Mouse (Mus musculus): ENCODE measurements at regions not wholly inside any gene's neighbourhood (a gene's known extent, or its start where the extent isn't known, plus 50 kb on each side); places are given as distances from the start of the nearest gene placed in this dataset.

GRCm38 (mm10) chr3:60742232-60742631, 260.4 kb upstream of the P2ry1 start:
- TF ChIP-seq CTCF (IDR thresholded peaks at IDR 0.05; ENCODE audit: extremely low read depth, insufficient read depth, insufficient read length, insufficient replicate concordance) (no peak), POLR2A (IDR thresholded peaks at IDR 0.05; ENCODE audit: low read depth, low read length) (no peak)
- Histone ChIP-seq H3K4me3 (ENCODE audit: extremely low read depth, insufficient read depth, insufficient read length) (no peak overlapping the region), H3K36me3 (ENCODE audit: control insufficient read depth, insufficient read depth, low read length) (no peaks in the 10 kb centered on the region), H3K4me1 (ENCODE audit: control insufficient read depth, insufficient read depth, insufficient read length) (no peaks in the 10 kb centered on the region), H3K27me3 (ENCODE audit: control insufficient read depth, insufficient read depth, low read length) (no peaks in the 10 kb centered on the region), H3K27ac (ENCODE audit: insufficient read depth, low read length) (no peak overlapping the region)
- WGBS: 73% methylated on average over 2 of the region's 2 CpGs
- no peak for DNase-seq (ENCODE audit: low read depth in 1 of 2, low spot score in 2 of 2)

DNA sequence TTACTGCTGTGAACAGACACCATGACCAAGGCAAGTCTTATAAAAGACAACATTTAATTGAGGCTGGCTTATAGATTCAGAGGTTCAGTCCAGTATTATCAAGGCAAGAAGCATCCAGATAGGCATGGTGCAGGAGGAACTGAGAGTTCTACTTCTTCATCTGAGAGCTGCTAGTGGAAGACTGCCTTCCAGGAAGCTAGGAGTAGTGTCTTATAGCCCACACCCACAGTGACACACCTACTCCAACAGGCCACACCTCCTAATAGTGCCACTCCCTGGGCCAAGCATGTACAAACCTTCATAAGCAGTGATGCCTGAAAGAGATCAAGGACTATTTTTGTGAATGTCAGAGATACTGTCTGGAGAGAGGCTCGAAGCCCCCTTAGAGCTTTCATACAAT, 257.5 kb upstream of the P2ry1 start:
- Histone ChIP-seq H3K27me3 (ENCODE audit: control insufficient read depth, insufficient read depth, low read length) (no peaks in the 10 kb centered on the region), H3K4me3 (ENCODE audit: extremely low read depth, insufficient read depth, insufficient read length) (no peak overlapping the region), H3K4me1 (ENCODE audit: control insufficient read depth, insufficient read depth, insufficient read length) (no peaks in the 10 kb centered on the region), H3K36me3 (ENCODE audit: control insufficient read depth, insufficient read depth, low read length) (no peaks in the 10 kb centered on the region), H3K27ac (ENCODE audit: insufficient read depth, low read length) (no peak overlapping the region)
- DNase-seq (ENCODE audit: low read depth in 1 of 2, low spot score in 2 of 2): no peak
- TF ChIP-seq CTCF (IDR thresholded peaks at IDR 0.05; ENCODE audit: extremely low read depth, insufficient read depth, insufficient read length, insufficient replicate concordance): no peak
- TF ChIP-seq POLR2A (IDR thresholded peaks at IDR 0.05; ENCODE audit: low read depth, low read length): no peak
- 88% methylated on average over 1 of the region's 1 CpGs for WGBS

- no peaks in the 10 kb centered on the region for H3K36me3 ChIP-seq (ENCODE audit: control insufficient read depth, insufficient read depth, low read length)
- no peak for DNase-seq (ENCODE audit: low read depth in 1 of 2, low spot score in 2 of 2)
- no peaks in the 10 kb centered on the region for H3K27me3 ChIP-seq (ENCODE audit: control insufficient read depth, insufficient read depth, low read length)
- TF ChIP-seq POLR2A (IDR thresholded peaks at IDR 0.05; ENCODE audit: low read depth, low read length): no peak
- no peak for TF ChIP-seq CTCF (IDR thresholded peaks at IDR 0.05; ENCODE audit: extremely low read depth, insufficient read depth, insufficient read length, insufficient replicate concordance)
- H3K4me1 ChIP-seq (ENCODE audit: control insufficient read depth, insufficient read depth, insufficient read length): no peaks in the 10 kb centered on the region
- no peak overlapping the region for H3K27ac ChIP-seq (ENCODE audit: insufficient read depth, low read length)
- H3K4me3 ChIP-seq (ENCODE audit: extremely low read depth, insufficient read depth, insufficient read length): no peak overlapping the region
- WGBS: 83% methylated on average over 2 of the region's 2 CpGs
Measured at GRCm38 (mm10) chr3:60758568-60758967, 244.0 kb upstream of the P2ry1 start.

DNA sequence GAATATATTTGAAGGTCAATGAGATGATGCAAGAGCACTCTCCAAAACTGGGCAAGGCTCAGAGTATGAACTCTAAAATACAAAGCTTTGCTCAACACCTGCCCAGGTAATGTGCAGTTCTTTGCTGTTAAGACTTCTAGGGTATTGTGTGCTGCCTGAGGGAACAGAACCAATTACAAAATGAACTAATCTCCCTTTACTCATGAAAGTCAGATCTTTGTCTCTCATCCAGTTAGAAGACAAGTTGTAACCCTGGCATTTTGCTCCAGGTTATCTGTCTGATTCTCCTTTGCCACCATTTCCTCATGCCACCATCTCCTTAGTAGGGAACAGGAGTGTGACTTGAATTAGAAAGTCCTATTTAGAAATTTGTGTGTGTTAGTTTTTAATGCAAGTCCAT, 243.5 kb upstream of the P2ry1 start:
- Histone ChIP-seq H3K27me3 (ENCODE audit: control insufficient read depth, insufficient read depth, low read length) (no peaks in the 10 kb centered on the region), H3K27ac (ENCODE audit: insufficient read depth, low read length) (no peak overlapping the region), H3K4me3 (ENCODE audit: extremely low read depth, insufficient read depth, insufficient read length) (no peak overlapping the region), H3K4me1 (ENCODE audit: control insufficient read depth, insufficient read depth, insufficient read length) (no peaks in the 10 kb centered on the region), H3K36me3 (ENCODE audit: control insufficient read depth, insufficient read depth, low read length) (no peaks in the 10 kb centered on the region)
- TF ChIP-seq POLR2A (IDR thresholded peaks at IDR 0.05; ENCODE audit: low read depth, low read length) (no peak), CTCF (IDR thresholded peaks at IDR 0.05; ENCODE audit: extremely low read depth, insufficient read depth, insufficient read length, insufficient replicate concordance) (no peak)
- DNase-seq (ENCODE audit: low read depth in 1 of 2, low spot score in 2 of 2): no peak

DNA sequence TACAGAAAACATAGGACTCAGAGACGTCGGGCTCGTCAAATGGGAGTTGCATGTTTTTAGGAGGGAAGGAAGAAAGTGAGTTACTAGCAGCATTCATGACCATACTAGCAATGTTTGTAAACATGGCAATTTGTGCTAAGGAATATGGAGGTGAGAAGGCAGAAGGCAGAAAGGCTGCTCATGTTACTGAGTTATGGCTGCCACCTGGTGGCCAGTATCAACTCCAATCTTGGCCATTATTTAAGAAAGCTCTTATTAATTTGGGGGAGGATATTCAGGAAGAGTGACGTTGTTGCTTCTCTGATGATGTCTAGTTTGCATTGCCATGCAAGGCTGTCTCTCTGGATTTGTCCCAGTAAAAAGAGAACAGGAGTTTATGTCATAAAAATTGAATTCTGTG, 239.7 kb upstream of the P2ry1 start:
- 58% methylated on average over 4 of the region's 4 CpGs for WGBS
- Histone ChIP-seq H3K36me3 (ENCODE audit: control insufficient read depth, insufficient read depth, low read length) (no peaks in the 10 kb centered on the region), H3K4me3 (ENCODE audit: extremely low read depth, insufficient read depth, insufficient read length) (no peak overlapping the region), H3K4me1 (ENCODE audit: control insufficient read depth, insufficient read depth, insufficient read length) (no peaks in the 10 kb centered on the region), H3K27ac (ENCODE audit: insufficient read depth, low read length) (no peak overlapping the region), H3K27me3 (ENCODE audit: control insufficient read depth, insufficient read depth, low read length) (no peaks in the 10 kb centered on the region)
- DNase-seq (ENCODE audit: low read depth in 1 of 2, low spot score in 2 of 2): peak; percentile 6 to 11
- TF ChIP-seq POLR2A (IDR thresholded peaks at IDR 0.05; ENCODE audit: low read depth, low read length) (no peak), CTCF (IDR thresholded peaks at IDR 0.05; ENCODE audit: extremely low read depth, insufficient read depth, insufficient read length, insufficient replicate concordance) (no peak)

GRCm38 (mm10) chr3:60765079-60765478, 237.5 kb upstream of the P2ry1 start:
- DNase-seq (ENCODE audit: low read depth in 1 of 2, low spot score in 2 of 2): no peak
- no peaks in the 10 kb centered on the region for H3K36me3 ChIP-seq (ENCODE audit: control insufficient read depth, insufficient read depth, low read length)
- H3K4me3 ChIP-seq (ENCODE audit: extremely low read depth, insufficient read depth, insufficient read length): no peak overlapping the region
- H3K27ac ChIP-seq (ENCODE audit: insufficient read depth, low read length): no peak overlapping the region
- no peaks in the 10 kb centered on the region for H3K4me1 ChIP-seq (ENCODE audit: control insufficient read depth, insufficient read depth, insufficient read length)
- TF ChIP-seq CTCF (IDR thresholded peaks at IDR 0.05; ENCODE audit: extremely low read depth, insufficient read depth, insufficient read length, insufficient replicate concordance): no peak
- TF ChIP-seq POLR2A (IDR thresholded peaks at IDR 0.05; ENCODE audit: low read depth, low read length): no peak
- H3K27me3 ChIP-seq (ENCODE audit: control insufficient read depth, insufficient read depth, low read length): no peaks in the 10 kb centered on the region
- 70% methylated on average over 4 of the region's 4 CpGs for WGBS

DNA sequence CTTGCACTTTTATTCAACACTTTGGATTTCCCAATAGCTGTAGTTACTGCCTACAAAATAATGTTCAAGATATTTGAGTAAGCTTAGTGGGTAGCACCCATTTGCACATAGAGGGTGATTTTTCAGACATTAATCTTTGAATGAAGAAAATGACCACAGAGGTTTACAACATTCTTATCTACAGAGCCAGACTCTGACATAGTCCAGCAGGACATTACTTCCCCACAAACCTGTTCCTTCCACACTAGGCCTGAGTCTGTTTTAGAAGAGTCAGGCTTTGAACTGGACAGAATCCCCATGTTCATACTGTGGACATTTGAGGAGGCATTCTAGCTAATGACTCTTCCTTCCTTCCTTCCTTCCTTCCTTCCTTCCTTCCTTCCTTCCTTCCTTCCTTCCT, 233.6 kb upstream of the P2ry1 start:
- Histone ChIP-seq H3K27ac (ENCODE audit: insufficient read depth, low read length) (no peak overlapping the region), H3K36me3 (ENCODE audit: control insufficient read depth, insufficient read depth, low read length) (no peaks in the 10 kb centered on the region), H3K4me3 (ENCODE audit: extremely low read depth, insufficient read depth, insufficient read length) (no peak overlapping the region), H3K27me3 (ENCODE audit: control insufficient read depth, insufficient read depth, low read length) (no peaks in the 10 kb centered on the region), H3K4me1 (ENCODE audit: control insufficient read depth, insufficient read depth, insufficient read length) (no peaks in the 10 kb centered on the region)
- TF ChIP-seq POLR2A (IDR thresholded peaks at IDR 0.05; ENCODE audit: low read depth, low read length): no peak
- no peak for TF ChIP-seq CTCF (IDR thresholded peaks at IDR 0.05; ENCODE audit: extremely low read depth, insufficient read depth, insufficient read length, insufficient replicate concordance)
- DNase-seq (ENCODE audit: low read depth in 1 of 2, low spot score in 2 of 2): no peak
